Mouse (Mus musculus) CH12.LX (cell line): ENCODE measurements around the gene Gm20683.

ENCODE experiments used
- CHD2 ChIP-seq: IDR thresholded peaks from 2 replicates; pipeline ENCODE4 v1.6.1; 2011; ENCODE audit warnings: low read length, improper control_type of control experiment
- CTCF ChIP-seq, 2 experiments: IDR thresholded peaks in 1 of 2; conservative IDR thresholded peaks in 1 of 2; 2 replicates each; pipeline ENCODE4 v1.5.1; 2011 to 2012; ENCODE audit warnings: low read depth in 2 of 2, low read length in 2 of 2, improper control_type of control experiment in 1 of 2, inconsistent platforms in 1 of 2, mild to moderate bottlenecking in 1 of 2, moderate library complexity in 1 of 2
- EP300 ChIP-seq: IDR thresholded peaks from 2 replicates; pipeline ENCODE4 v1.6.1; 2011; ENCODE audit warnings: low read length, improper control_type of control experiment
- NRF1 ChIP-seq: IDR thresholded peaks from 2 replicates; pipeline ENCODE4 v1.6.1; 2014; ENCODE audit warnings: low read depth, mild to moderate bottlenecking, inconsistent platforms, low read length, improper control_type of control experiment, moderate library complexity

DNA sequence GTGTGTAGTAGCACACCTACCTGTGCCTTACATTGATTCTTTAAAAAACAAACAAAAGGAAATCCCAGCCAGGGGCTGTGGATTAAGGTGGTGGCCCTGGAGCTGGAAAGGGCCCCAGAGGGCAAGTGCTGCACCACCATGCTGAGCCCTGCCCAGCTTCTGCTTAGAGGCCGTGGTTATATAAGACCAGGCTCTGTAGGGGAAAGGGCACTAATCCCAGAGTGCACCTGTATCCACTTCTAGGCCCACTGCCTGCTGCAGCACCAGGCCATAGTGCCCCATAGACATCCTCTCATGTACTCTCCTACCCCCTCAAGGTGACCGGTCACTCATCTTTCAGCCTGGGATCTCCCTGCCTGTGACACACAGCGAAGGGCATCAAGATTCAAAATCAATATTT is 24.6 kb upstream of the Gm20683 start:
- TF ChIP-seq CTCF (conservative IDR thresholded peaks at IDR 0.05 in 1 of 2, IDR thresholded peaks at IDR 0.05 in 1 of 2; ENCODE audit: low read depth in 2 of 2, low read length in 2 of 2) (no peak), CHD2 (no peak), EP300 (no peak), NRF1 (no peak)
